Mouse (Mus musculus) liver, embryonic 12.5 days (tissue): Measurements from ENCODE around the gene Gan. TPM values are rescaled to one million over a fixed set of nuclear protein-coding genes. Genes with fewer than 3 reads are reported as not detected.

ENCODE experiments used
- ATAC-seq: fragments of 200-750 bp; cut with Nextera tagmentation; 2 replicates; pipeline ENCODE4 v1.8.0; 2017; ENCODE audit warnings: moderate number of reproducible peaks, mild to moderate bottlenecking, moderate library complexity
- H3K27ac ChIP-seq: fragments of 300-500 bp; sonication (generic); 2 replicates; pipeline ENCODE4 v1.5.1; 2016; ENCODE audit warnings: mild to moderate bottlenecking
- H3K27me3 ChIP-seq: fragments of 300-500 bp; sonication (generic); replicated peaks from 2 replicates; pipeline ENCODE4 v1.6.1; 2016; ENCODE audit warnings: mild to moderate bottlenecking, moderate library complexity
- H3K36me3 ChIP-seq: fragments of 300-500 bp; sonication (generic); 2 replicates; pipeline ENCODE4 v1.6.1; 2016; ENCODE audit warnings: mild to moderate bottlenecking, moderate library complexity
- H3K4me1 ChIP-seq: fragments of 300-500 bp; sonication (generic); 2 replicates; pipeline ENCODE4 v1.6.1; 2016
- H3K4me2 ChIP-seq: fragments of 300-500 bp; sonication (generic); 2 replicates; pipeline ENCODE4 v1.6.1; 2016; ENCODE audit warnings: mild to moderate bottlenecking, moderate library complexity
- H3K4me3 ChIP-seq: fragments of 300-500 bp; sonication (generic); 2 replicates; pipeline ENCODE4 v1.5.1; 2016; ENCODE audit warnings: mild to moderate bottlenecking, moderate library complexity
- H3K9ac ChIP-seq: fragments of 300-500 bp; sonication (generic); 2 replicates; pipeline ENCODE4 v1.6.1; 2016; ENCODE audit warnings: mild to moderate bottlenecking, moderate library complexity
- H3K9me3 ChIP-seq: fragments of 300-500 bp; sonication (generic); replicated peaks from 2 replicates; pipeline ENCODE4 v1.6.1; 2016; ENCODE audit warnings: mild to moderate bottlenecking, moderate library complexity
- WGBS: fragments of 180-500 bp; shearing (Covaris S2); methylation state at CpG from one replicate; pipeline ENCODE4 v1.1.7; 2016; ENCODE audit not compliant: insufficient replicate concordance; 5-methylcytosine and 5-hydroxymethylcytosine counted together
- polyA plus RNA-seq: library from polyadenylated mRNA; unstranded; fragments of >200 nt; fragmentation: Nextera tagmentation; extraction: Ambion mirVana; gene quantifications from 2 replicates; pipeline ENCODE4 v1.2.1, GENCODE M21; 2016

Gan gene
- polyA plus RNA-seq, 1 experiment from 2014 or later: 1.9 TPM

GRCm38 (mm10) chr8:117205884-117206283 lies 47.9 kb downstream of the Gan start:
- Histone ChIP-seq H3K36me3 (peaks cover 57% of the 10 kb centered on the region), H3K4me1 (peaks cover 18% of the 10 kb centered on the region), H3K27ac (no peak overlapping the region), H3K4me2 (no peak overlapping the region), H3K9ac (no peak overlapping the region), H3K4me3 (no peak overlapping the region), H3K9me3 (no peaks in the 10 kb centered on the region), H3K27me3 (no peaks in the 10 kb centered on the region)
- 86% methylated on average over 4 of the region's 4 CpGs for WGBS
- ATAC-seq: no peak

GRCm38 (mm10) chr8:117206636-117207035 lies 48.7 kb downstream of the Gan start:
- Histone ChIP-seq H3K36me3 (peaks cover 57% of the 10 kb centered on the region), H3K9ac (no peak overlapping the region), H3K4me2 (no peak overlapping the region), H3K27me3 (no peaks in the 10 kb centered on the region), H3K27ac (no peak overlapping the region), H3K4me3 (no peak overlapping the region), H3K9me3 (no peaks in the 10 kb centered on the region), H3K4me1 (peaks cover 11% of the 10 kb centered on the region)
- WGBS: 90% methylated on average over 7 of the region's 7 CpGs
- ATAC-seq: no peak

GRCm38 (mm10) chr8:117209150-117209549 lies 51.2 kb downstream of the Gan start:
- no peak for ATAC-seq
- WGBS: 58% methylated on average over 12 of the region's 12 CpGs
- no peak overlapping the region for H3K4me3 ChIP-seq

GRCm38 (mm10) chr8:117212100-117212499 lies 54.2 kb downstream of the Gan start:
- no peak for ATAC-seq

More at GRCm38 (mm10) chr8:117209150-117209549, 51.2 kb downstream of the Gan start:
- Histone ChIP-seq H3K27ac (no peak overlapping the region), H3K4me2 (no peak overlapping the region), H3K9ac (no peak overlapping the region), H3K27me3 (no peaks in the 10 kb centered on the region), H3K9me3 (no peaks in the 10 kb centered on the region), H3K4me1 (no peaks in the 10 kb centered on the region), H3K36me3 (peaks cover 54% of the 10 kb centered on the region)

GRCm38 (mm10) chr8:117217724-117218123 lies 59.8 kb downstream of the Gan start:
- H3K27ac ChIP-seq: no peak overlapping the region
- H3K9ac ChIP-seq: no peak overlapping the region
- WGBS: 76% methylated on average over 2 of the region's 2 CpGs
- peaks cover 23% of the 10 kb centered on the region for H3K36me3 ChIP-seq
- H3K27me3 ChIP-seq: no peaks in the 10 kb centered on the region
- H3K4me2 ChIP-seq: no peak overlapping the region
- no peak overlapping the region for H3K4me3 ChIP-seq
- peaks cover 8% of the 10 kb centered on the region for H3K4me1 ChIP-seq
- no peak for ATAC-seq
- H3K9me3 ChIP-seq: no peaks in the 10 kb centered on the region

More at GRCm38 (mm10) chr8:117212100-117212499, 54.2 kb downstream of the Gan start:
- no peaks in the 10 kb centered on the region for H3K9me3 ChIP-seq
- no peaks in the 10 kb centered on the region for H3K4me1 ChIP-seq
- H3K27ac ChIP-seq: no peak overlapping the region
- H3K27me3 ChIP-seq: no peaks in the 10 kb centered on the region
- no peak overlapping the region for H3K4me3 ChIP-seq
- peaks cover 43% of the 10 kb centered on the region for H3K36me3 ChIP-seq
- H3K4me2 ChIP-seq: no peak overlapping the region
- WGBS: 87% methylated on average over 11 of the region's 11 CpGs
- H3K9ac ChIP-seq: no peak overlapping the region

- no peak overlapping the region for H3K4me3 ChIP-seq
- H3K9me3 ChIP-seq: no peaks in the 10 kb centered on the region
- no peak overlapping the region for H3K27ac ChIP-seq
- H3K27me3 ChIP-seq: no peaks in the 10 kb centered on the region
- no peaks in the 10 kb centered on the region for H3K36me3 ChIP-seq
- ATAC-seq: no peak
- peaks cover 13% of the 10 kb centered on the region for H3K4me1 ChIP-seq
- WGBS: 87% methylated on average over 6 of the region's 6 CpGs
- no peak overlapping the region for H3K9ac ChIP-seq
- no peak overlapping the region for H3K4me2 ChIP-seq
Measured at GRCm38 (mm10) chr8:117222396-117222795, 64.5 kb downstream of the Gan start.

GRCm38 (mm10) chr8:117224630-117225029 lies 66.7 kb downstream of the Gan start:
- WGBS: 10% methylated on average over 9 of the region's 9 CpGs
- peaks cover 9% of the 10 kb centered on the region for H3K4me1 ChIP-seq

GRCm38 (mm10) chr8:117226306-117226705 lies 68.4 kb downstream of the Gan start:
- ATAC-seq: no peak

More at GRCm38 (mm10) chr8:117224630-117225029, 66.7 kb downstream of the Gan start:
- Histone ChIP-seq H3K4me2 (peak overlapping the region; percentile 67), H3K9ac (peak overlapping the region; percentile 53), H3K4me3 (peak overlapping the region; percentile 46), H3K27me3 (no peaks in the 10 kb centered on the region), H3K9me3 (no peaks in the 10 kb centered on the region), H3K36me3 (no peaks in the 10 kb centered on the region), H3K27ac (0 out of 2 replicates have a peak overlapping the region, but pooled peaks have one; percentile 48)
- ATAC-seq: peak; percentile 90

GRCm38 (mm10) chr8:117227339-117227738 lies 69.4 kb downstream of the Gan start:
- Histone ChIP-seq H3K9ac (no peak overlapping the region), H3K9me3 (no peaks in the 10 kb centered on the region), H3K36me3 (no peaks in the 10 kb centered on the region), H3K27me3 (no peaks in the 10 kb centered on the region), H3K4me2 (no peak overlapping the region), H3K4me1 (peaks cover 5% of the 10 kb centered on the region), H3K27ac (no peak overlapping the region), H3K4me3 (no peak overlapping the region)
- 61% methylated on average over 2 of the region's 2 CpGs for WGBS
- no peak for ATAC-seq

More at GRCm38 (mm10) chr8:117226306-117226705, 68.4 kb downstream of the Gan start:
- Histone ChIP-seq H3K9ac (no peak overlapping the region), H3K27me3 (no peaks in the 10 kb centered on the region), H3K4me2 (no peak overlapping the region), H3K9me3 (no peaks in the 10 kb centered on the region), H3K4me3 (no peak overlapping the region), H3K27ac (no peak overlapping the region), H3K36me3 (no peaks in the 10 kb centered on the region), H3K4me1 (peaks cover 5% of the 10 kb centered on the region)
- WGBS: 70% methylated on average over 12 of the region's 12 CpGs

- WGBS: 66% methylated on average over 7 of the region's 7 CpGs
- H3K36me3 ChIP-seq: no peaks in the 10 kb centered on the region
- no peak overlapping the region for H3K9ac ChIP-seq
- H3K27me3 ChIP-seq: 0 out of 2 replicates have a peak, but pooled peaks cover 9% of the 10 kb centered on the region
- ATAC-seq: no peak
- H3K4me3 ChIP-seq: no peak overlapping the region
- no peaks in the 10 kb centered on the region for H3K9me3 ChIP-seq
- H3K27ac ChIP-seq: no peak overlapping the region
- no peaks in the 10 kb centered on the region for H3K4me1 ChIP-seq
- no peak overlapping the region for H3K4me2 ChIP-seq
Measured at GRCm38 (mm10) chr8:117233199-117233598, 75.3 kb downstream of the Gan start.

GRCm38 (mm10) chr8:117236531-117236930 lies 78.6 kb downstream of the Gan start:
- H3K36me3 ChIP-seq: no peaks in the 10 kb centered on the region
- no peak overlapping the region for H3K4me3 ChIP-seq
- no peak overlapping the region for H3K27ac ChIP-seq
- no peak for ATAC-seq
- peaks cover 16% of the 10 kb centered on the region; the same call in 1 of the 2 replicates for H3K27me3 ChIP-seq
- 82% methylated on average over 4 of the region's 4 CpGs for WGBS
- H3K4me2 ChIP-seq: no peak overlapping the region
- no peak overlapping the region for H3K9ac ChIP-seq
- H3K4me1 ChIP-seq: peaks cover 6% of the 10 kb centered on the region; the same call in 1 of the 2 replicates
- no peaks in the 10 kb centered on the region for H3K9me3 ChIP-seq

GRCm38 (mm10) chr8:117240326-117240725 lies 82.4 kb downstream of the Gan start:
- no peaks in the 10 kb centered on the region for H3K9me3 ChIP-seq
- H3K4me1 ChIP-seq: peaks cover 6% of the 10 kb centered on the region; the same call in 1 of the 2 replicates
- ATAC-seq: no peak
- H3K4me2 ChIP-seq: no peak overlapping the region
- H3K9ac ChIP-seq: no peak overlapping the region
- 67% methylated on average over 5 of the region's 5 CpGs for WGBS
- H3K27ac ChIP-seq: no peak overlapping the region
- H3K36me3 ChIP-seq: no peaks in the 10 kb centered on the region
- peaks cover 16% of the 10 kb centered on the region; the same call in 1 of the 2 replicates for H3K27me3 ChIP-seq
- no peak overlapping the region for H3K4me3 ChIP-seq
